Mouse (Mus musculus): ENCODE data around the gene Dnah8. TPM values are rescaled to one million over a fixed set of nuclear protein-coding genes. Genes with fewer than 3 reads are reported as not detected.

The Dnah8 gene
- total and polyA plus RNA-seq, 2 experiments from 2014 or later: 3.1 to 4.2 TPM

DNA sequence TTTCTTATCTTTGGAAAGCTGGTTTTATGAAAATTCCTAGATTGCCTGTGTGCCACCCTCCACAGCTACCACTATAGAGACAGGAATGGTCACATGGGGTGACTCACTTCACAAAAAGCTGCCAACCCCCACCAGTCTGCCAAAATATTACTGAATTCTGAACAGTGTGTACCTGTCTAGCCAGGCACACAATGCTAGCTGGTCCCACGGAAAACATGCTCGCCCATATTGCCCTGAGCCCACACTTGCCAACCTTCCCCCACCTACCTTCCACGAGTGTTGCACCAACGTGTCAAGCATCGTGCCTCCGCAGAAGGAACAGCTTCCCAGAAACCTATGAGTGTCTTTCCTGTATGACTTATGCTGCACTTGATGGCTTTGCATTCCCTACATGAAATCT lies 43.0 kb upstream of the Dnah8 start:
- ATAC-seq (ENCODE audit: low FRiP score) (no peak), DNase-seq (ENCODE audit: low spot score) (no peak)
- WGBS: 94% methylated on average over 6 of the region's 6 CpGs
- TF ChIP-seq CTCF (IDR thresholded peaks at IDR 0.05): no peak
- Histone ChIP-seq H3K9me3 (ENCODE audit: low read length) (no peaks in the 10 kb centered on the region), H3K4me1 (ENCODE audit: insufficient read depth, low read length) (peaks cover 5% of the 10 kb centered on the region; the same call in 1 of the 2 replicates), H3K36me3 (ENCODE audit: insufficient read depth, low read length) (no peaks in the 10 kb centered on the region), H3K4me3 (ENCODE audit: low read depth, low read length) (no peak overlapping the region), H3K4me2 (ENCODE audit: low read depth, low read length, poor library complexity, severe bottlenecking) (no peak overlapping the region), H3K27me3 (ENCODE audit: insufficient read depth, low read length) (no peaks in the 10 kb centered on the region), H3K27ac (ENCODE audit: low read depth, low read length) (no peak overlapping the region), H3K9ac (replicated peaks; ENCODE audit: low read length, poor library complexity, severe bottlenecking) (no peak overlapping the region)

DNA sequence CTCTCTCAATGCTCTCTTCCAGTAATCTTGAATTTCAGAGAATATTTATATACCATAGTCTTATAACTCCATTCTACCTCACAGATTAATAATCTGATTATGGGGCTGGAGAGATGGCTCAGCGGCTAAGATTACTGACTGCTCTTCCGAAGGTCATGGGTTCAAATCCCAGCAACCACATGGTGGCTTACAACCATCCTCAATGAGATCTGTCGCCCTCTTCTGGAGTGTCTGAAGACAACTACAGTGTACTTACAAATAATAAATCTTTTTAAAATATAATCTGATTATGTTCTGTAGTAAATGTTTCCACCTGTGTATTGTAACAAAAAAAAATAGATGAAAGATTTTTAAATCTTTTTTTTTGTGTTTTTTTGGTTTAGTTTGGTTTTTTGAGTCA lies 41.8 kb upstream of the Dnah8 start:
- Histone ChIP-seq H3K9ac (replicated peaks; ENCODE audit: low read length, poor library complexity, severe bottlenecking) (no peak overlapping the region), H3K27ac (ENCODE audit: low read depth, low read length) (no peak overlapping the region), H3K4me1 (ENCODE audit: insufficient read depth, low read length) (no peaks in the 10 kb centered on the region), H3K9me3 (ENCODE audit: low read length) (no peaks in the 10 kb centered on the region), H3K36me3 (ENCODE audit: insufficient read depth, low read length) (no peaks in the 10 kb centered on the region), H3K4me2 (ENCODE audit: low read depth, low read length, poor library complexity, severe bottlenecking) (no peak overlapping the region), H3K27me3 (ENCODE audit: insufficient read depth, low read length) (no peaks in the 10 kb centered on the region), H3K4me3 (ENCODE audit: low read depth, low read length) (no peak overlapping the region)
- DNase-seq (ENCODE audit: low spot score) (no peak), ATAC-seq (ENCODE audit: low FRiP score) (no peak)
- 86% methylated on average over 3 of the region's 3 CpGs for WGBS
- TF ChIP-seq CTCF (IDR thresholded peaks at IDR 0.05): no peak

DNA sequence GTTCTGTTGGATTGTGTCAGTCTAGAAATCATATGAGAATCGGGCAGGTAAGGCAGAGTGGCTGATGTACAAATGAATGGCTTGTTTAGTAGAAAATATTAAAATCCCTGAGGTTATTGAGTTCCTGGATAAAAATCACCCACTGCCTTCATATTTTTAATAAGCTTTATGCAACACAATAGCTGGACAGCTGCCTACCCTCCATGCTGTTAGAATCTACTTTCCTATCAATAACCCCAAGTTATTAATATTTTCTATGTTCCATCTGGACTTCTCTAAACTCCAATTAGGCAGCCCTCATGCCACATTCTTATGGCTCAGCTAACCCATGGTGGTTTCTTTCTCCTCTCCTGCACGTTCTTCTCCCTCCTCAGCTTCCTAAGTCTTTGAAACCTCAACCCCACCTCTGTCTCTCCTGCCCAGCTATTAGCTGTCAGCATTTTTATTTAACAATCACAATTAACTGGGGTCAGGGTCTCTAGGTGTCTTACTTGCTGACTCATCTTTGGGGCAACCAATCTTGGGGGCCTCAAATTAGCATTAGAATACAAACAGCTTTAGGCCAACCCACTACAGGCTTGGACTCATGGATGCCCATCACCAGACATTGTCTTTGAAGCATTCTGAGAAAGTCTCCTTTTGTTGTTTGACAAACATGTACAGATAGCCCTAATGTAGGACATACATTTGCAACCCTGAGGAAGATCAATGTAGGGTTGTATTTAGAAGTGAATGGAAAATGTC lies 40.7 kb upstream of the Dnah8 start:
- Histone ChIP-seq H3K27ac (ENCODE audit: low read depth, low read length) (no peak overlapping the region), H3K4me3 (ENCODE audit: low read depth, low read length) (no peak overlapping the region), H3K36me3 (ENCODE audit: insufficient read depth, low read length) (no peaks in the 10 kb centered on the region), H3K4me2 (ENCODE audit: low read depth, low read length, poor library complexity, severe bottlenecking) (no peak overlapping the region), H3K9me3 (ENCODE audit: low read length) (no peaks in the 10 kb centered on the region), H3K4me1 (ENCODE audit: insufficient read depth, low read length) (no peaks in the 10 kb centered on the region), H3K9ac (replicated peaks; ENCODE audit: low read length, poor library complexity, severe bottlenecking) (no peak overlapping the region), H3K27me3 (ENCODE audit: insufficient read depth, low read length) (no peaks in the 10 kb centered on the region)
- DNase-seq (ENCODE audit: low spot score): no peak
- no peak for ATAC-seq (ENCODE audit: low FRiP score)
- TF ChIP-seq CTCF (IDR thresholded peaks at IDR 0.05): no peak
- WGBS: 86% methylated on average over 2 of the region's 2 CpGs

DNA sequence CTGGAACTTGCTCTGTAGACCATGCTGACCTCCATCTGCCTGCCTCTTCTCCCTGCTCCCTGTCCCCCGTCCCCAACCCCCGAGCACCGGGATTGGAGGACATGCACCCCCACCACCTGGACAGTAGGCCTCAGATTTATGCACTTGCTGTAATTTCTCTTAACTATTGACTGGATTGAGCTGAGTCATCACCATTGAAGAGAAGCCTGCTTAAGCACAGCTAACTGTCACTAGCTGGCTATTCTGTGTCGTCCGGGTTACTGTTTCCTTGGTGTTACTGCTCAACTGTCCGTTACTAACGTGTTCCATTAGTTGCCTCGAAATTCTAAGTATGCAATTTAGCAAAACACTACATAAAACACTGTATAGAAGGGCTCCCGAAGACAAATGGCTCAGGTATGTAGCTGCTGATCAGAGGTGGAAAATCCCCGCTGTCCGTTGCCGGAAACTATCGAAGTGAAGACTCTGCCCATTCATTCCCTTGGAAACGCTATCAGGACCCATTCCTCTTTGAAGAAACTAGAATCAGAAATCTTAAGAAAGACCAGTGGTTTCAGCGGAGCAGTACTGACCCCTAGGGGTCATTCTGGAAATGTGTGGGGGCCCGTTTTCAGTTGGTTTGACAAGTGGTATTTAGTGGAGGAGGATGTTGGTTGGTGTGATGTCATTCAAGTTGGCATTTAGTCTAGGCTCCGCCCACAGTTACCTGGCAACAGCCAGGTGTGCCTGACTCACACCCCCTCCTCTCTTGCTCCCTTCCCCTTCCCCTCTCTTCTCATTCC lies 33.5 kb upstream of the Dnah8 start:
- H3K4me2 ChIP-seq (ENCODE audit: low read depth, low read length, poor library complexity, severe bottlenecking): 0 out of 2 replicates have a peak overlapping the region, but pooled peaks have one; percentile 22
- peaks cover 8% of the 10 kb centered on the region; the same call in 1 of the 2 replicates for H3K36me3 ChIP-seq (ENCODE audit: insufficient read depth, low read length)
- DNase-seq (ENCODE audit: low spot score): peak; percentile 83
- H3K9me3 ChIP-seq (ENCODE audit: low read length): no peaks in the 10 kb centered on the region
- H3K27ac ChIP-seq (ENCODE audit: low read depth, low read length): peak overlapping the region; percentile 7; the same call in 1 of the 2 replicates
- H3K4me1 ChIP-seq (ENCODE audit: insufficient read depth, low read length): no peaks in the 10 kb centered on the region
- H3K4me3 ChIP-seq (ENCODE audit: low read depth, low read length): no peak overlapping the region
- no peaks in the 10 kb centered on the region for H3K27me3 ChIP-seq (ENCODE audit: insufficient read depth, low read length)
- 39% methylated on average over 17 of the region's 17 CpGs for WGBS
- ATAC-seq (ENCODE audit: low FRiP score): 0 out of 2 replicates have a peak, but pooled peaks have one; percentile 23
- TF ChIP-seq CTCF (IDR thresholded peaks at IDR 0.05): peak; percentile 85
- no peak overlapping the region for H3K9ac ChIP-seq (replicated peaks; ENCODE audit: low read length, poor library complexity, severe bottlenecking)

DNA sequence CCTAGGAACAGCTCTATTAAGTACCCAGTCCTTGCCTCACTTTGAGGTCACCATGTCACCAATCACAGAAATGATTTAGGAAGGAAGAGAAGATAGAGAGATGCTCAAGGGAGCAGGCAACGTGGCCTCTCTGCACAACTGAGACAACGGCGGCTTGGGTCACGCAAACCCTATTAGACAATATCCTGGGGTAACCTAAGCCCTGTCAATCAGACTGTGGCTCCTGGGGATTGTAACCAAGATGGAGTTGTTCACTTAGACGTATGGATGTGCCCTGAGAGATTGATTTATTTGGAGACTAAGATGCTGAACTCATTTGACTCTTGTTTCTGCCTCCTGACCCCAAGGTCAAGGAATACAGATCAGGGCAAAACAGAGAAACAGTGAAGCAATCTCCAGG lies 29.7 kb upstream of the Dnah8 start:
- ATAC-seq (ENCODE audit: low FRiP score) (no peak), DNase-seq (ENCODE audit: low spot score) (no peak)
- Histone ChIP-seq H3K36me3 (ENCODE audit: insufficient read depth, low read length) (peaks cover 16% of the 10 kb centered on the region), H3K4me2 (ENCODE audit: low read depth, low read length, poor library complexity, severe bottlenecking) (no peak overlapping the region), H3K4me1 (ENCODE audit: insufficient read depth, low read length) (no peaks in the 10 kb centered on the region), H3K27ac (ENCODE audit: low read depth, low read length) (no peak overlapping the region), H3K9ac (replicated peaks; ENCODE audit: low read length, poor library complexity, severe bottlenecking) (no peak overlapping the region), H3K27me3 (ENCODE audit: insufficient read depth, low read length) (no peaks in the 10 kb centered on the region), H3K4me3 (ENCODE audit: low read depth, low read length) (no peak overlapping the region), H3K9me3 (ENCODE audit: low read length) (no peaks in the 10 kb centered on the region)
- no peak for TF ChIP-seq CTCF (IDR thresholded peaks at IDR 0.05)
- 43% methylated on average over 5 of the region's 5 CpGs for WGBS

DNA sequence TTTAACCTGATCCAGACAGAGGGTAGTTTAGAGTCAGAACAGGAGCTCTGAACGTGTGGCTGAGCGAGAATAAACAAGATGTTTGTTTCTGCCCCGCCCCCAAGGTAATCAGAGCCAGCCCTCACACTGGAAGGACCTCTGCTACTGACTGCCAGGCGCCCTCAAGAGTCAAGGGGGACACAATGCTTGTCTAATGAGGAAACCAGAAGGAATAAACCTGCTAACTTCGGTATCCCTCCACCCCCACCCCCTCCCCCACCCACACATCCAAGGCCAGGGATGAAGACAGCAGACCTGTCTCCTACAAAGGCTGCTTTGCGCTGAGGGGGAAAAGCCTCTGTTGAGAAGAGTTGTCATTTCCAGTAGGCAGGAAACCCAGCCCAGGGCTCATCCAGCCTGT lies 29.3 kb upstream of the Dnah8 start:
- no peaks in the 10 kb centered on the region for H3K27me3 ChIP-seq (ENCODE audit: insufficient read depth, low read length)
- DNase-seq (ENCODE audit: low spot score): no peak
- ATAC-seq (ENCODE audit: low FRiP score): no peak
- no peaks in the 10 kb centered on the region for H3K4me1 ChIP-seq (ENCODE audit: insufficient read depth, low read length)
- TF ChIP-seq CTCF (IDR thresholded peaks at IDR 0.05): no peak
- no peak overlapping the region for H3K27ac ChIP-seq (ENCODE audit: low read depth, low read length)
- no peak overlapping the region for H3K4me3 ChIP-seq (ENCODE audit: low read depth, low read length)
- WGBS: 67% methylated on average over 6 of the region's 6 CpGs
- no peak overlapping the region for H3K4me2 ChIP-seq (ENCODE audit: low read depth, low read length, poor library complexity, severe bottlenecking)
- no peak overlapping the region for H3K9ac ChIP-seq (replicated peaks; ENCODE audit: low read length, poor library complexity, severe bottlenecking)
- peaks cover 16% of the 10 kb centered on the region for H3K36me3 ChIP-seq (ENCODE audit: insufficient read depth, low read length)
- no peaks in the 10 kb centered on the region for H3K9me3 ChIP-seq (ENCODE audit: low read length)

All from midbrain, postnatal 0 days (tissue).